Mouse (Mus musculus) erythroblast, embryonic 14.5 days (primary cell): ENCODE measurements around the gene Fam160a1.

Source experiments
- GATA1 ChIP-seq: IDR thresholded peaks from 2 replicates; pipeline ENCODE4 v1.6.1; 2012; ENCODE audit warnings: low read length, inconsistent platforms, mixed read lengths
- TAL1 ChIP-seq: IDR thresholded peaks from 3 replicates; pipeline ENCODE4 v1.6.1; 2012; ENCODE audit warnings: low read length, inconsistent platforms, mixed read lengths

DNA sequence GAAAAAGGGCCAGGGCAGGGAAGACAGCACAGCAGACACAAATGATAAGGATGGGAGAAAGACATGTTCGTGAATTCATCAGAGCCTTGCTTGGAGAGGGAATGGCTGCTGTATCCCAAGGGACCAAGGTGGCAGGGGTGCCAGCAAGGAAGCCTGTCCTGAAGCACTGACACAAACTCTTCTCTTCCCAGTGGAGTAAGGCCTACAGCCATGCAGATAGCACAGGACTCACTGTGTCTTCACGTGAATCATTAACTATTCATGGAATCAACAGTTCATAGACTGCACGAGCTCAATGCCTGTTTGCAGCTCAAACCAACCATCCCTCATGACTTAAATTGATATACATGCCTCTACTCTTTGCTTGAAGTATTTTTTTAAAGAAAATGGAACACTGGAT, 139.1 kb downstream of the Fam160a1 start:
- no peak for TF ChIP-seq TAL1
- TF ChIP-seq GATA1 = no peak
